Mouse (Mus musculus): Measurements from ENCODE around the gene Olfr577. TPM values are rescaled to one million over a fixed set of nuclear protein-coding genes. Genes with fewer than 3 reads are reported as not detected.

Olfr577 gene
- total RNA-seq (2014; rRNA removed): not detected in 2 replicates
- not detected in 2 replicates for polyA plus RNA-seq (2015; fragmentation: Nextera tagmentation; extraction: Ambion mirVana)

- no peak within 1 kb of the TSS for H3K4me3 ChIP-seq (ENCODE audit: low read depth, low read length)
- no peak for TF ChIP-seq CTCF (IDR thresholded peaks at IDR 0.05; ENCODE audit: low read depth)
- DNase-seq (no peak), ATAC-seq (no peak)
- no peaks in the 10 kb centered on the region for H3K4me1 ChIP-seq (ENCODE audit: insufficient read depth)
- no peaks in the 10 kb centered on the region for H3K27me3 ChIP-seq (ENCODE audit: insufficient read depth, low read length)
- H3K9me3 ChIP-seq (ENCODE audit: low read length): no peaks in the 10 kb centered on the region
- WGBS: 84% methylated on average over 2 of the region's 2 CpGs
- H3K4me2 ChIP-seq (ENCODE audit: low read depth): no peak within 1 kb of the TSS
- no peak within 1 kb of the TSS for H3K27ac ChIP-seq (ENCODE audit: low read depth, low read length)
- H3K36me3 ChIP-seq (ENCODE audit: insufficient read depth): no peaks in the 10 kb centered on the region
- no peak within 1 kb of the TSS for H3K9ac ChIP-seq
Observed at GRCm38 (mm10) chr7:102975843-102976242, at the start of gene Olfr577. TSS of gene Olfr577 (minus strand) at chr7:102975943.

GRCm38 (mm10) chr7:102989224-102989623, 13.5 kb upstream of the Olfr577 start, which contains the start of gene Olfr578:
TSS of gene Olfr578 (minus strand) at chr7:102989324.
- no peaks in the 10 kb centered on the region for H3K36me3 ChIP-seq (ENCODE audit: insufficient read depth)
- H3K4me1 ChIP-seq (ENCODE audit: insufficient read depth): no peaks in the 10 kb centered on the region
- no peak for ATAC-seq
- TF ChIP-seq CTCF (IDR thresholded peaks at IDR 0.05; ENCODE audit: low read depth): no peak
- H3K27me3 ChIP-seq (ENCODE audit: insufficient read depth, low read length): no peaks in the 10 kb centered on the region
- H3K27ac ChIP-seq (ENCODE audit: low read depth, low read length): no peak within 1 kb of the TSS
- 83% methylated on average over 3 of the region's 3 CpGs for WGBS
- no peak within 1 kb of the TSS for H3K9ac ChIP-seq
- H3K9me3 ChIP-seq (ENCODE audit: low read length): no peaks in the 10 kb centered on the region
- no peak within 1 kb of the TSS for H3K4me2 ChIP-seq (ENCODE audit: low read depth)
- DNase-seq: no peak
- H3K4me3 ChIP-seq (ENCODE audit: low read depth, low read length): no peak within 1 kb of the TSS

GRCm38 (mm10) chr7:102974399-102974798, 1.3 kb downstream of the Olfr577 start:
- Histone ChIP-seq H3K9me3 (ENCODE audit: low read length) (no peaks in the 10 kb centered on the region), H3K27me3 (ENCODE audit: insufficient read depth, low read length) (no peaks in the 10 kb centered on the region), H3K36me3 (ENCODE audit: insufficient read depth) (no peaks in the 10 kb centered on the region), H3K9ac (no peak overlapping the region), H3K27ac (ENCODE audit: low read depth, low read length) (no peak overlapping the region), H3K4me2 (ENCODE audit: low read depth) (no peak overlapping the region), H3K4me3 (ENCODE audit: low read depth, low read length) (no peak overlapping the region), H3K4me1 (ENCODE audit: insufficient read depth) (no peaks in the 10 kb centered on the region)
- TF ChIP-seq CTCF (IDR thresholded peaks at IDR 0.05; ENCODE audit: low read depth): no peak
- ATAC-seq (no peak), DNase-seq (no peak)
- WGBS: 42% methylated on average over 1 of the region's 1 CpGs

GRCm38 (mm10) chr7:102962360-102962759, 13.4 kb downstream of the Olfr577 start, which contains the start of gene Olfr576:
TSS of gene Olfr576 (plus strand) at chr7:102962660.
- Histone ChIP-seq H3K9me3 (ENCODE audit: low read length) (no peaks in the 10 kb centered on the region), H3K27ac (ENCODE audit: low read depth, low read length) (no peak within 1 kb of the TSS), H3K9ac (no peak within 1 kb of the TSS), H3K4me3 (ENCODE audit: low read depth, low read length) (no peak within 1 kb of the TSS), H3K4me2 (ENCODE audit: low read depth) (no peak within 1 kb of the TSS), H3K36me3 (ENCODE audit: insufficient read depth) (no peaks in the 10 kb centered on the region), H3K4me1 (ENCODE audit: insufficient read depth) (no peaks in the 10 kb centered on the region), H3K27me3 (ENCODE audit: insufficient read depth, low read length) (no peaks in the 10 kb centered on the region)
- TF ChIP-seq CTCF (IDR thresholded peaks at IDR 0.05; ENCODE audit: low read depth): no peak
- ATAC-seq (no peak), DNase-seq (no peak)
- 58% methylated on average over 2 of the region's 2 CpGs for WGBS

GRCm38 (mm10) chr7:102958593-102958992, 17.1 kb downstream of the Olfr577 start, which contains the start of gene Olfr575:
TSS of gene Olfr575 (minus strand) at chr7:102958775.
- Histone ChIP-seq H3K4me1 (ENCODE audit: insufficient read depth) (no peaks in the 10 kb centered on the region), H3K4me3 (ENCODE audit: low read depth, low read length) (no peak within 1 kb of the TSS), H3K9ac (no peak within 1 kb of the TSS), H3K27me3 (ENCODE audit: insufficient read depth, low read length) (no peaks in the 10 kb centered on the region), H3K36me3 (ENCODE audit: insufficient read depth) (no peaks in the 10 kb centered on the region), H3K27ac (ENCODE audit: low read depth, low read length) (no peak within 1 kb of the TSS), H3K9me3 (ENCODE audit: low read length) (no peaks in the 10 kb centered on the region), H3K4me2 (ENCODE audit: low read depth) (no peak within 1 kb of the TSS)
- no peak for DNase-seq
- 77% methylated on average over 1 of the region's 1 CpGs for WGBS
- no peak for TF ChIP-seq CTCF (IDR thresholded peaks at IDR 0.05; ENCODE audit: low read depth)
- ATAC-seq: no peak

GRCm38 (mm10) chr7:102958137-102958536, 17.6 kb downstream of the Olfr577 start:
- DNase-seq (no peak), ATAC-seq (no peak)
- no peak for TF ChIP-seq CTCF (IDR thresholded peaks at IDR 0.05; ENCODE audit: low read depth)
- no peaks in the 10 kb centered on the region for H3K4me1 ChIP-seq (ENCODE audit: insufficient read depth)
- H3K27ac ChIP-seq (ENCODE audit: low read depth, low read length): no peak overlapping the region
- H3K4me3 ChIP-seq (ENCODE audit: low read depth, low read length): no peak overlapping the region
- no peaks in the 10 kb centered on the region for H3K9me3 ChIP-seq (ENCODE audit: low read length)
- no peak overlapping the region for H3K4me2 ChIP-seq (ENCODE audit: low read depth)
- H3K36me3 ChIP-seq (ENCODE audit: insufficient read depth): no peaks in the 10 kb centered on the region
- WGBS: 81% methylated on average over 3 of the region's 3 CpGs
- H3K27me3 ChIP-seq (ENCODE audit: insufficient read depth, low read length): no peaks in the 10 kb centered on the region
- no peak overlapping the region for H3K9ac ChIP-seq

- Histone ChIP-seq H3K27ac (ENCODE audit: low read depth, low read length) (no peak overlapping the region), H3K4me1 (ENCODE audit: insufficient read depth) (no peaks in the 10 kb centered on the region), H3K4me3 (ENCODE audit: low read depth, low read length) (no peak overlapping the region), H3K36me3 (ENCODE audit: insufficient read depth) (no peaks in the 10 kb centered on the region), H3K27me3 (ENCODE audit: insufficient read depth, low read length) (no peaks in the 10 kb centered on the region), H3K9ac (no peak overlapping the region), H3K9me3 (ENCODE audit: low read length) (no peaks in the 10 kb centered on the region), H3K4me2 (ENCODE audit: low read depth) (no peak overlapping the region)
- DNase-seq: no peak
- no peak for ATAC-seq
- 68% methylated on average over 1 of the region's 1 CpGs for WGBS
- TF ChIP-seq CTCF (IDR thresholded peaks at IDR 0.05; ENCODE audit: low read depth): no peak
Observed at GRCm38 (mm10) chr7:102950732-102951131, 25.0 kb downstream of the Olfr577 start.

All from forebrain, postnatal 0 days (tissue).